Mouse (Mus musculus): Measurements from ENCODE around the gene Bicdl1.

DNA sequence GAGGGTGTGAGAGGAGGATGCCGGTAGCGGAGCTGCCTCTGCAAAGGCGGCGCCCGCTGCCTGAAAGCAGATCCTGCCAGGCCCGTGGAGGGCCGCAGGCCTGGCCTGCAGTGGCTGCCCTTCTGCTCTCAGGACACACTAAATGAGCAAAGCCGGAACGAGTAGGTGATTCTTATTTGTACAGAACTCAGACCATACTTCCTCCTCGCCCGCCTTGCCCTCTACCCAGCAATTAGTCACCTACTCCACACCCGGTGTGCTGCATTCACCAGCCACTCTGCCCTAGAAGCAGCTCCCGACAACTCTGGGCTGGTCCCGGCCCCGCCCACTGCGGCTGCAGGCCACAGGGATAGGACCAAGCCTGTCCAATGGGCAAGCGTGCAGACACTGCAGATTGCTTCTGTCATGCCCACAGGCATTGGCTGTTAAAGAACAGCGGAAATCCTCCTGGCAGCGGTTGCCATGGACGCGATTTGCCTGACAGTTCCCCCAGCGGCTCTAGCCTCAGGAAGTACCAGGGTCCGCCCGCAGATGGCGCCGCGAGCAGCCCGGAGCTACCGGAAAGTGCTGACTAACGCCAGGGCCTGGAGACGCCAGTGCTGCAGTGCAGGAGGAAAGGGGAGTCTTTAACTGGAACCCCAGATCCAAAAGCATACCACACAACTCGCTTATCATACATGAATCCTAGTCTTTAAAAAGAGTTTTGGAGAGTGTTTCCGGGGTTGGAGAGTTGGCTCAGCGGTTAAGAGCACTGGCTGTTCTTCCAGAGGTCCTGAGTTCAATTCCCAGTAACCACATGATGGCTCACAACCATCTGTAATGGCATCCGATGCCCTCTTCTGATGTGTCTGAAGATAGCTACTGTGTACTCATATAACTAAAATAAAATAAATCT is 78.5 kb downstream of the Bicdl1 start:
- TF ChIP-seq GATA1 (IDR thresholded peaks at IDR 0.05; ENCODE audit: borderline replicate concordance, low read length), result no peak
- no peak for TF ChIP-seq FLI1 (IDR thresholded peaks at IDR 0.05; ENCODE audit: low read length)

All from megakaryocyte, embryonic 14.5 days (primary cell).